Comparison of ENCODE assay signal across 49 mouse cellular contexts in genomic region chr13:55114375-55114774, GRCm38 (mm10). TPM values are rescaled to one million over a fixed set of nuclear protein-coding genes. Genes with fewer than 3 reads are reported as not detected.
"Had no signal": no experiment of that assay in that cellular context is flagged by ENCODE, and none has a peak within 500 bp of the region (broad histone marks: within the 10 kb centered on the region; RNA-seq: fewer than 3 reads in every experiment).

No protein-coding gene starts in this region.

- H3K9me3 ChIP-seq: heart, embryonic 10.5 days; heart, embryonic 12.5 days; heart, embryonic 13.5 days; heart, embryonic 15.5 days; hindbrain, embryonic 10.5 days; hindbrain, embryonic 12.5 days; hindbrain, embryonic 13.5 days; hindbrain, embryonic 15.5 days; kidney, embryonic 15.5 days had no signal

- H3K4me2 ChIP-seq: heart, embryonic 11.5 days; heart, embryonic 12.5 days; heart, embryonic 13.5 days; heart, embryonic 15.5 days; hindbrain, embryonic 12.5 days; hindbrain, embryonic 13.5 days; hindbrain, embryonic 14.5 days; hindbrain, embryonic 15.5 days; kidney, embryonic 15.5 days had no signal

- H3K9ac ChIP-seq: heart, embryonic 12.5 days; heart, embryonic 13.5 days; heart, embryonic 15.5 days; hindbrain, embryonic 12.5 days; hindbrain, embryonic 13.5 days; hindbrain, embryonic 14.5 days; hindbrain, embryonic 15.5 days; kidney, embryonic 15.5 days had no signal

- H3K4me1 ChIP-seq: heart, embryonic 10.5 days; heart, embryonic 12.5 days; heart, embryonic 13.5 days; heart, embryonic 15.5 days; hindbrain, embryonic 10.5 days; hindbrain, embryonic 12.5 days; hindbrain, embryonic 13.5 days; hindbrain, embryonic 15.5 days; kidney, embryonic 15.5 days had no signal

- DNase-seq: heart, postnatal 10 days; heart, postnatal 14 days; heart, postnatal 36 days; heart, postnatal 4 days; kidney, adult 11 months; kidney, adult 18-20 months; kidney, adult 8-10 months; kidney, adult 9 months; kidney, postnatal 10 days; kidney, postnatal 14 days; kidney, postnatal 25 days; kidney, postnatal 4 days; layer of hippocampus, adult 9-11 months; layer of hippocampus, postnatal 36 days had no signal

- ATAC-seq: hindbrain, embryonic 16.5 days; hindbrain, postnatal 0 days; inflammation-experienced regulatory T-cells, adult 6 months; intestine, embryonic 16.5 days had no signal

- H3K27me3 ChIP-seq: heart, embryonic 12.5 days; heart, embryonic 13.5 days; heart, embryonic 15.5 days; hindbrain, embryonic 12.5 days; hindbrain, embryonic 13.5 days; hindbrain, embryonic 15.5 days; kidney, embryonic 15.5 days had no signal

- H3K27ac ChIP-seq: heart, embryonic 10.5 days; heart, embryonic 13.5 days; heart, embryonic 15.5 days; hindbrain, embryonic 10.5 days; hindbrain, embryonic 12.5 days; hindbrain, embryonic 13.5 days; hindbrain, embryonic 14.5 days; hindbrain, embryonic 15.5 days; hindbrain, postnatal 0 days; kidney, embryonic 15.5 days; kidney, postnatal 0 days; layer of hippocampus, adult 2 months; left cerebral cortex, adult 2 months had no signal

- H3K4me3 ChIP-seq: heart, embryonic 10.5 days; heart, embryonic 12.5 days; heart, embryonic 13.5 days; heart, embryonic 15.5 days; hindbrain, embryonic 10.5 days; hindbrain, embryonic 12.5 days; hindbrain, embryonic 13.5 days; hindbrain, embryonic 15.5 days; kidney, embryonic 15.5 days; layer of hippocampus, adult 2 months; left cerebral cortex, adult 2 months had no signal

RNA-seq across cellular contexts. Expression of gene Gm17617, which starts 19.0 kb away (rescaled TPM):
- total RNA-seq: heart, postnatal 10 days; heart, postnatal 14 days; heart, postnatal 36 days; heart, postnatal 4 days; hematopoietic stem cell, adult 5-6 weeks; hindbrain, postnatal 0 days; layer of hippocampus, adult 18-20 months; layer of hippocampus, adult 2 months; layer of hippocampus, adult 8-10 months; layer of hippocampus, postnatal 10 days; layer of hippocampus, postnatal 14 days; layer of hippocampus, postnatal 25 days; layer of hippocampus, postnatal 36 days; left cerebral cortex, adult 18-20 months; left cerebral cortex, adult 2 months; left cerebral cortex, adult 8-10 months had no signal
- polyA plus RNA-seq: heart, embryonic 10.5 days; heart, embryonic 11.5 days; heart, embryonic 12.5 days; heart, embryonic 13.5 days; heart, embryonic 14.5 days; heart, embryonic 15.5 days; heart, embryonic 16.5 days; heart, postnatal 0 days; hindbrain, embryonic 10.5 days; hindbrain, embryonic 11.5 days; hindbrain, embryonic 12.5 days; hindbrain, embryonic 13.5 days; hindbrain, embryonic 14.5 days; hindbrain, embryonic 15.5 days; hindbrain, embryonic 16.5 days; hindbrain, postnatal 0 days; inflammation-experienced regulatory T-cells, adult 6 months; intestine, embryonic 14.5 days; intestine, embryonic 16.5 days; kidney, adult 2 months; kidney, embryonic 14.5 days; kidney, embryonic 15.5 days; kidney, embryonic 16.5 days; kidney, postnatal 0 days; large intestine, adult 2 months had no signal

RNA-seq across cellular contexts. Expression of gene Fgfr4, which starts 38.1 kb away (rescaled TPM):
- total RNA-seq: hematopoietic stem cell, adult 5-6 weeks had no signal
- polyA plus RNA-seq: inflammation-experienced regulatory T-cells, adult 6 months had no signal
